Mouse (Mus musculus): ENCODE data around the gene Csf2rb2. TPM values are rescaled to one million over a fixed set of nuclear protein-coding genes. Genes with fewer than 3 reads are reported as not detected.
"Not testable (repeated sequence)": the region's sequence is repeated elsewhere in the genome, so short reads cannot be mapped to it uniquely, and the experiment has no call there.

The Csf2rb2 gene
- polyA plus RNA-seq, 1 experiment = 2.1 TPM

DNA sequence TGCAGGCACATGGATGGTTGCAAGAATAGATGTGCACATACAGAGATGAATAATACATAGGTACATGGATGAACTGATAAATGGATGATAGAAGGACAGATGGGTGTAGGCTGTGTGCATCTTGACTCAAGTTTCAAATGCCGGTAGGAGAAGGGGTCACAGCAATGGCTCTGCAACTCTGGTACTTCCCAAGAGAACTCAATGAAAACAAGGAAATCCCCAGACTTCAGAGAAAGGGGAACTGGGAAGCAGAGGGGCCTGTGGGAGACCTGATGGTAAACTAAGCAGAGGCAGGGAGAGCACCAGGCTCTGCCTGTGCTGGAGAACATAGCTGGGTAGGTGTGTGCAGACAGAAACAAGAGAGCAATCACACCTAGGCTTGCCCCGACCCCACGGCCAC, 28.9 kb upstream of the Csf2rb2 start:
- no peak for TF ChIP-seq POLR2A (IDR thresholded peaks at IDR 0.05; ENCODE audit: control insufficient read depth, low read depth, low read length)
- TF ChIP-seq CTCF (IDR thresholded peaks at IDR 0.05; ENCODE audit: control insufficient read depth, insufficient read depth, insufficient replicate concordance, low read depth, low read length) = no peak
- no peak overlapping the region for H3K27ac ChIP-seq (ENCODE audit: control insufficient read depth, insufficient read depth, low read depth, low read length)
- no peaks in the 10 kb centered on the region for H3K27me3 ChIP-seq (ENCODE audit: control insufficient read depth, insufficient read depth, low read length)
- H3K4me1 ChIP-seq (ENCODE audit: control insufficient read depth, insufficient read depth, low read length) = no peaks in the 10 kb centered on the region
- H3K4me3 ChIP-seq (ENCODE audit: control insufficient read depth, low read depth, low read length) = no peak overlapping the region
- no peaks in the 10 kb centered on the region for H3K36me3 ChIP-seq (ENCODE audit: control insufficient read depth, insufficient read depth, low read length)

- Histone ChIP-seq H3K4me3 (ENCODE audit: control insufficient read depth, low read depth, low read length) (no peak overlapping the region), H3K36me3 (ENCODE audit: control insufficient read depth, insufficient read depth, low read length) (no peaks in the 10 kb centered on the region), H3K27me3 (ENCODE audit: control insufficient read depth, insufficient read depth, low read length) (no peaks in the 10 kb centered on the region), H3K27ac (ENCODE audit: control insufficient read depth, insufficient read depth, low read depth, low read length) (no peak overlapping the region), H3K4me1 (ENCODE audit: control insufficient read depth, insufficient read depth, low read length) (no peaks in the 10 kb centered on the region)
- TF ChIP-seq POLR2A (IDR thresholded peaks at IDR 0.05; ENCODE audit: control insufficient read depth, low read depth, low read length) = no peak
- TF ChIP-seq CTCF (IDR thresholded peaks at IDR 0.05; ENCODE audit: control insufficient read depth, insufficient read depth, insufficient replicate concordance, low read depth, low read length) = no peak
Measured at GRCm38 (mm10) chr15:78332981-78333380, 27.5 kb upstream of the Csf2rb2 start.

DNA sequence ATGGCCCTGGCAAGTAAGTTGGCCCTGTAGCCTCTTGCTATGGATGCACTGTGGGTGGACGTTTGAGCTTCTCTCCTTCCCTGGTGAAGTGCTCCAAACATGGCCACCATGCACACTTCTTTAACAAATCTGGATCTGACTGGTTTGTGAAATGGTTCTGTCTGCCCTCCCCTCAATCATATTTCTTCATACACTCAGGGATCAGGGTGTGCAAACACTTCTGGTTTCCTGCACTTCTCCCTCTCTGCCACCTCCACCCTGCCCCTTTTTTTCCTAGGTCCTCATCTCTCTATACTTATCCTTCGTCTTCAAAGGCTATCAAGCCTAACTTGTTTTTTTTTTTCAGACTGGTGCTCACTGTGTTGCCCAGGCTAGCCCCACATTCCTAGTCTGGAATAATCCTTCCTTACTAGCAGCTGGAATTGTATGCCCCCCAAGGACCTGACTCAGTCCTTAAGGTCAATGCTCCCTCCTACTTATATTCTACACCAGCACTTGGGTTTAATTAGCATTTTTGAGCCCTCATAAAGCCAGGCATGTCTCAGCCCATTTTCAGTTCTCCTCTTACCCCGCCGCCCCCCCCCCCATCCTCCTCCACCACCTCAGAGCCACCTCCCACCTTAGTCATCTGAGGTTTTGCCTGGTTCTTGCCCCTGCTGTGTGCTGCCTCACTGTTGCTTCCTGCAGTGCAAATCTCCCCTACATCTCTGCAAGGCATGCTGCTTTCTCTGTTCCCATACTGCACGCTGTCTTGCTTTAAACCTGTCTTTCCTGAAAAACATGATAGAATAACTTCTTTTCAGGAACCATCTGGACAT, 26.2 kb upstream of the Csf2rb2 start:
- no peak overlapping the region for H3K27ac ChIP-seq (ENCODE audit: control insufficient read depth, insufficient read depth, low read depth, low read length)
- no peaks in the 10 kb centered on the region for H3K4me1 ChIP-seq (ENCODE audit: control insufficient read depth, insufficient read depth, low read length)
- TF ChIP-seq POLR2A (IDR thresholded peaks at IDR 0.05; ENCODE audit: control insufficient read depth, low read depth, low read length) (no peak), CTCF (IDR thresholded peaks at IDR 0.05; ENCODE audit: control insufficient read depth, insufficient read depth, insufficient replicate concordance, low read depth, low read length) (no peak)
- H3K4me3 ChIP-seq (ENCODE audit: control insufficient read depth, low read depth, low read length) = no peak overlapping the region
- no peaks in the 10 kb centered on the region for H3K27me3 ChIP-seq (ENCODE audit: control insufficient read depth, insufficient read depth, low read length)
- H3K36me3 ChIP-seq (ENCODE audit: control insufficient read depth, insufficient read depth, low read length) = no peaks in the 10 kb centered on the region

GRCm38 (mm10) chr15:78330706-78331105, 25.2 kb upstream of the Csf2rb2 start:
- Histone ChIP-seq H3K4me3 (ENCODE audit: control insufficient read depth, low read depth, low read length) (no peak overlapping the region), H3K4me1 (ENCODE audit: control insufficient read depth, insufficient read depth, low read length) (no peaks in the 10 kb centered on the region), H3K27ac (ENCODE audit: control insufficient read depth, insufficient read depth, low read depth, low read length) (no peak overlapping the region), H3K27me3 (ENCODE audit: control insufficient read depth, insufficient read depth, low read length) (no peaks in the 10 kb centered on the region), H3K36me3 (ENCODE audit: control insufficient read depth, insufficient read depth, low read length) (no peaks in the 10 kb centered on the region)
- no peak for TF ChIP-seq POLR2A (IDR thresholded peaks at IDR 0.05; ENCODE audit: control insufficient read depth, low read depth, low read length)
- TF ChIP-seq CTCF (IDR thresholded peaks at IDR 0.05; ENCODE audit: control insufficient read depth, insufficient read depth, insufficient replicate concordance, low read depth, low read length) = no peak

DNA sequence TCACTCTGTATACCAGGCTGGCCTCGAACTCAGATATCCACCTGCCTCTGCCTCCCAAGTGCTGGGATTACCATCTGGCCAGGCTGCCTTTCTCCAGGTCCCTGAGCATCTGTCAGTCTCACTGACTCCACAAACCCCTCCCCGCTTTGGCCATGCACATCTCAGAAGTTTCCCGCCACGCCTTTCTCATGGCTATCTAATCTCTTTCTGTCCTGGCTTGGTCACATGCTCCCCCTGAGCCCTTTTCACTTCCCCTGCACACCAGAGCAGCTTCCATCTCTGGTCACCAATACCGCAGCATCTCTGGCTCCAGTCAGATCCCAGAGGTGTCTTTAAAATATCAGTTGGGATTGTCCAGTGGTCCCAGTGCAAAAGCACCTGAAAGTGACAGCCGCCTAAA, 24.5 kb upstream of the Csf2rb2 start:
- H3K27me3 ChIP-seq (ENCODE audit: control insufficient read depth, insufficient read depth, low read length); H3K27ac ChIP-seq (ENCODE audit: control insufficient read depth, insufficient read depth, low read depth, low read length); H3K4me1 ChIP-seq (ENCODE audit: control insufficient read depth, insufficient read depth, low read length); H3K36me3 ChIP-seq (ENCODE audit: control insufficient read depth, insufficient read depth, low read length); H3K4me3 ChIP-seq (ENCODE audit: control insufficient read depth, low read depth, low read length): not testable (repeated sequence)

- TF ChIP-seq CTCF (IDR thresholded peaks at IDR 0.05; ENCODE audit: control insufficient read depth, insufficient read depth, insufficient replicate concordance, low read depth, low read length) (no peak), POLR2A (IDR thresholded peaks at IDR 0.05; ENCODE audit: control insufficient read depth, low read depth, low read length) (no peak)
- no peaks in the 10 kb centered on the region for H3K36me3 ChIP-seq (ENCODE audit: control insufficient read depth, insufficient read depth, low read length)
- H3K4me1 ChIP-seq (ENCODE audit: control insufficient read depth, insufficient read depth, low read length) = no peaks in the 10 kb centered on the region
- no peak overlapping the region for H3K4me3 ChIP-seq (ENCODE audit: control insufficient read depth, low read depth, low read length)
- H3K27ac ChIP-seq (ENCODE audit: control insufficient read depth, insufficient read depth, low read depth, low read length) = no peak overlapping the region
- H3K27me3 ChIP-seq (ENCODE audit: control insufficient read depth, insufficient read depth, low read length) = no peaks in the 10 kb centered on the region
Measured at GRCm38 (mm10) chr15:78328520-78329097, 23.1 kb upstream of the Csf2rb2 start.

GRCm38 (mm10) chr15:78327753-78328341, 22.3 kb upstream of the Csf2rb2 start:
- not testable (repeated sequence) for H3K27ac ChIP-seq (ENCODE audit: control insufficient read depth, insufficient read depth, low read depth, low read length); H3K4me3 ChIP-seq (ENCODE audit: control insufficient read depth, low read depth, low read length); H3K36me3 ChIP-seq (ENCODE audit: control insufficient read depth, insufficient read depth, low read length); H3K27me3 ChIP-seq (ENCODE audit: control insufficient read depth, insufficient read depth, low read length); H3K4me1 ChIP-seq (ENCODE audit: control insufficient read depth, insufficient read depth, low read length)

All from testis, adult 2 months (tissue).